Mouse (Mus musculus) embryonic fibroblast, embryonic 13.5 days (primary cell): ENCODE measurements around the gene Khnyn.

Experiments
- CTCF ChIP-seq: IDR thresholded peaks from 2 replicates; pipeline ENCODE4 v1.5.1; 2011; ENCODE audit warnings: mild to moderate bottlenecking, control low read depth, low read length, moderate library complexity, borderline replicate concordance; ENCODE audit not compliant: insufficient read depth
- POLR2A ChIP-seq: IDR thresholded peaks from 2 replicates; pipeline ENCODE4 v1.6.1; 2011; ENCODE audit warnings: low read depth, mild to moderate bottlenecking, control low read depth, low read length, moderate library complexity

- no peak for TF ChIP-seq CTCF
- TF ChIP-seq POLR2A: no peak
These were observed 39.0 kb upstream of the Khnyn start for GRCm38 (mm10) chr14:55845506-55846294.
